Mouse (Mus musculus) liver, postnatal 0 days (tissue): ENCODE measurements around the gene Atp8a1. TPM values are rescaled to one million over a fixed set of nuclear protein-coding genes. Genes with fewer than 3 reads are reported as not detected.
A peak's percentile ranks its signal among the peaks of the same experiment; 100 is the strongest.

ENCODE experiments used
- ATAC-seq: fragments of 200-750 bp; cut with Nextera tagmentation; 2 replicates; pipeline ENCODE4 v1.8.0; 2017; ENCODE audit warnings: mild to moderate bottlenecking, moderate library complexity
- DNase-seq: peaks from one replicate; pipeline ENCODE4 v3.0.0-alpha.2; 2016
- H3K27ac ChIP-seq: fragments of 300-500 bp; sonication (generic); 2 replicates; pipeline ENCODE4 v1.5.1; 2014; ENCODE audit warnings: antibody characterized with exemption, moderate library complexity, mild to moderate bottlenecking, low read depth
- H3K27me3 ChIP-seq: fragments of 300-500 bp; sonication (generic); 2 replicates; pipeline ENCODE4 v1.6.1; 2014; ENCODE audit warnings: low read length, control low read depth, mixed read lengths; ENCODE audit not compliant: insufficient read depth
- H3K36me3 ChIP-seq: fragments of 300-500 bp; sonication (generic); replicated peaks from 2 replicates; pipeline ENCODE4 v1.6.1; 2014; ENCODE audit warnings: mild to moderate bottlenecking, control low read depth, low read length, moderate library complexity, mixed read lengths; ENCODE audit not compliant: insufficient read depth
- H3K4me1 ChIP-seq: fragments of 300-500 bp; sonication (generic); 2 replicates; pipeline ENCODE4 v1.6.1; 2014; ENCODE audit warnings: antibody characterized with exemption, mild to moderate bottlenecking, control low read depth; ENCODE audit not compliant: insufficient read depth
- H3K4me2 ChIP-seq: fragments of 300-500 bp; sonication (generic); 2 replicates; pipeline ENCODE4 v1.6.1; 2014; ENCODE audit warnings: low read depth, mild to moderate bottlenecking, low read length, moderate library complexity, mixed read lengths
- H3K4me3 ChIP-seq: fragments of 300-500 bp; sonication (generic); 2 replicates; pipeline ENCODE4 v1.5.1; 2014; ENCODE audit warnings: low read depth, low read length
- H3K9ac ChIP-seq: fragments of 300-500 bp; sonication (generic); replicated peaks from 2 replicates; pipeline ENCODE4 v1.6.1; 2014; ENCODE audit warnings: mild to moderate bottlenecking, moderate library complexity
- H3K9me3 ChIP-seq: fragments of 300-500 bp; sonication (generic); 2 replicates; pipeline ENCODE4 v1.6.1; 2016; ENCODE audit warnings: mild to moderate bottlenecking, control low read depth, low read length, mixed read lengths
- CTCF ChIP-seq: sonication (generic); IDR thresholded peaks from 2 replicates; pipeline ENCODE4 v1.5.1; 2016; ENCODE audit warnings: antibody characterized with exemption, low read depth
- EP300 ChIP-seq: IDR thresholded peaks from 2 replicates; pipeline ENCODE4 v1.6.1; 2016; ENCODE audit warnings: antibody characterized with exemption, low read depth, mild to moderate bottlenecking
- WGBS: fragments of 180-500 bp; shearing (Covaris S2); extraction: QIAGEN DNeasy Blood & Tissue Kit; methylation state at CpG from one replicate; pipeline ENCODE4 v1.1.7; 2014; ENCODE audit not compliant: insufficient replicate concordance; 5-methylcytosine and 5-hydroxymethylcytosine counted together
- polyA plus RNA-seq: library from polyadenylated mRNA; unstranded; fragments of >200 nt; fragmentation: Nextera tagmentation; extraction: Ambion mirVana; gene quantifications from 2 replicates; pipeline ENCODE4 v1.2.1, GENCODE M21; 2015

Atp8a1 gene
- polyA plus RNA-seq, 1 experiment from 2014 or later = 18.5 TPM

- WGBS = 82% methylated on average over 4 of the region's 4 CpGs
- ATAC-seq = no peak
- Histone ChIP-seq H3K9me3 (no peaks in the 10 kb centered on the region), H3K4me3 (no peak overlapping the region), H3K27ac (no peak overlapping the region), H3K4me1 (no peaks in the 10 kb centered on the region), H3K9ac (no peak overlapping the region), H3K36me3 (peaks cover 17% of the 10 kb centered on the region), H3K27me3 (no peaks in the 10 kb centered on the region), H3K4me2 (no peak overlapping the region)
- no peak for DNase-seq
- TF ChIP-seq CTCF (no peak), EP300 (no peak)
These were observed 198.1 kb downstream of the Atp8a1 start for GRCm38 (mm10) chr5:67649156-67649555.

GRCm38 (mm10) chr5:67647568-67647967 is 199.7 kb downstream of the Atp8a1 start:
- Histone ChIP-seq H3K27ac (no peak overlapping the region), H3K36me3 (peaks cover 19% of the 10 kb centered on the region), H3K4me1 (no peaks in the 10 kb centered on the region), H3K9me3 (no peaks in the 10 kb centered on the region), H3K4me3 (no peak overlapping the region), H3K9ac (no peak overlapping the region), H3K4me2 (no peak overlapping the region), H3K27me3 (no peaks in the 10 kb centered on the region)
- DNase-seq = peak; percentile 19
- ATAC-seq = no peak
- TF ChIP-seq CTCF = peak; percentile 46
- no peak for TF ChIP-seq EP300
- 86% methylated on average over 21 of the region's 21 CpGs for WGBS

DNA sequence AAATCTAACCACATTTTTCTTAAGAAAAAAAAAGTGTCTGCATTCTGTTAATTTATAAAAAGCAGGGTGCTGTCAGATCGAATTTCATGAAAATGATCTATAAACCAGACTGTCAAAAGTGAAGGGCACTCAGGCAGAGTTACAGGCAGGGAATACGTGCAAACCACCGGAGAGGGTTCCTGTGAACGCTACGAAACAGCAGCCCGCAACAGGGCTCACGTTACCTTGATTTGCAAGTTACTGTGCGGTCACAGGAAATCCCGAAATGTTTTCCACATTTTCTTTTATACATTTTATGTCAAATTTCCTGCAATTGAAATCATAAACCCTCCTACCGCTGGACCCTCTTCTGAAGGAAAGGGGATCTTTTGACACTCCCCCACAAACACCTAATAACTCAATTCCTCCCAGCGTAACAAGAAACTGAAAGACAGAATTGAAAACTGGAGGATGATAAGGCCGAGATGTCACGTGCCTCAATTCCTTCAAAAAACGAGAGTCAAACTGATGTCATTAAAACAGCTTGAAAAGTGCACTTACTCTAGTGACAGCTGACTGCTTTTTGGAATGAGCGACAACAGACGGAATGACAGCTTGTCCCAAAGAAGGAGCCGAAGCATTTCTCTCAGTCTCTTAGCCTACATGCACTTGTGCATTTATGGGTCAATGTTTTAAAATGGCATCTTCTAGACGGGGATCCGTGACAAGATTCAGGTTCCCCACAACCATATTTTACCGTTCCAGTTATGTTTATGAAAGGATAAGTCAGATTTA is 200.3 kb downstream of the Atp8a1 start:
- TF ChIP-seq EP300 (no peak), CTCF (no peak)
- ATAC-seq = no peak
- H3K4me1 ChIP-seq = no peaks in the 10 kb centered on the region
- no peak for DNase-seq
- H3K4me2 ChIP-seq = no peak overlapping the region
- 88% methylated on average over 20 of the region's 20 CpGs for WGBS
- H3K27me3 ChIP-seq = no peaks in the 10 kb centered on the region
- no peak overlapping the region for H3K4me3 ChIP-seq
- H3K9ac ChIP-seq = no peak overlapping the region
- H3K27ac ChIP-seq = no peak overlapping the region
- peaks cover 19% of the 10 kb centered on the region for H3K36me3 ChIP-seq
- no peaks in the 10 kb centered on the region for H3K9me3 ChIP-seq

- no peak for TF ChIP-seq EP300
- no peak overlapping the region for H3K9ac ChIP-seq
- peaks cover 16% of the 10 kb centered on the region for H3K36me3 ChIP-seq
- H3K4me1 ChIP-seq = no peaks in the 10 kb centered on the region
- no peaks in the 10 kb centered on the region for H3K27me3 ChIP-seq
- H3K9me3 ChIP-seq = no peaks in the 10 kb centered on the region
- H3K27ac ChIP-seq = no peak overlapping the region
- no peak overlapping the region for H3K4me3 ChIP-seq
- DNase-seq (no peak), ATAC-seq (no peak)
- no peak overlapping the region for H3K4me2 ChIP-seq
- WGBS = 84% methylated on average over 5 of the region's 5 CpGs
These were observed 203.5 kb downstream of the Atp8a1 start for GRCm38 (mm10) chr5:67643537-67644255.

- Histone ChIP-seq H3K4me1 (no peaks in the 10 kb centered on the region), H3K4me2 (no peak overlapping the region), H3K36me3 (peaks cover 6% of the 10 kb centered on the region), H3K27me3 (no peaks in the 10 kb centered on the region), H3K4me3 (no peak overlapping the region), H3K27ac (no peak overlapping the region), H3K9me3 (no peaks in the 10 kb centered on the region), H3K9ac (no peak overlapping the region)
- DNase-seq (no peak), ATAC-seq (no peak)
- TF ChIP-seq CTCF (no peak), EP300 (no peak)
- WGBS = 86% methylated on average over 8 of the region's 8 CpGs
These were observed 205.7 kb downstream of the Atp8a1 start for GRCm38 (mm10) chr5:67641406-67642120.

GRCm38 (mm10) chr5:67640596-67641312 is 206.5 kb downstream of the Atp8a1 start:
- H3K4me2 ChIP-seq = no peak overlapping the region
- WGBS = 82% methylated on average over 8 of the region's 8 CpGs
- DNase-seq = no peak
- peaks cover 6% of the 10 kb centered on the region for H3K36me3 ChIP-seq
- no peak overlapping the region for H3K9ac ChIP-seq
- no peaks in the 10 kb centered on the region for H3K9me3 ChIP-seq
- no peaks in the 10 kb centered on the region for H3K4me1 ChIP-seq
- TF ChIP-seq CTCF (no peak), EP300 (no peak)
- no peaks in the 10 kb centered on the region for H3K27me3 ChIP-seq
- H3K27ac ChIP-seq = no peak overlapping the region
- no peak for ATAC-seq
- H3K4me3 ChIP-seq = no peak overlapping the region
